Mouse (Mus musculus) MEL (cell line): ENCODE data around the gene Map2k1.

Experiments
- CTCF ChIP-seq, 3 experiments: IDR thresholded peaks in 2 of 3; conservative IDR thresholded peaks in 1 of 3; 2 replicates each; pipeline ENCODE4 v1.5.1; 2011 to 2012; ENCODE audit warnings: low read length in 3 of 3, low read depth in 2 of 3, mild to moderate bottlenecking in 2 of 3, improper control_type of control experiment in 1 of 3, inconsistent platforms in 1 of 3, mixed read lengths in 1 of 3, moderate library complexity in 1 of 3; ENCODE audit not compliant: control insufficient read depth in 1 of 3, insufficient read depth in 1 of 3, poor library complexity in 1 of 3, severe bottlenecking in 1 of 3
- GATA1 ChIP-seq: IDR thresholded peaks from 2 replicates; pipeline ENCODE4 v1.6.1; 2011; ENCODE audit warnings: low read depth, low read length, improper control_type of control experiment
- KAT2A ChIP-seq: conservative IDR thresholded peaks from 2 replicates; pipeline ENCODE4 v1.6.1; 2012; ENCODE audit warnings: low read depth, low read length, improper control_type of control experiment, inconsistent platforms
- MYB ChIP-seq: IDR thresholded peaks from 2 replicates; pipeline ENCODE4 v1.6.1; 2011; ENCODE audit warnings: mild to moderate bottlenecking, low read depth, low read length, improper control_type of control experiment
- POLR2A ChIP-seq, 2 experiments: IDR thresholded peaks; 2 replicates each; pipeline ENCODE4 v1.6.1; 2011 to 2012; ENCODE audit warnings: low read length in 2 of 2, mild to moderate bottlenecking in 2 of 2, control low read depth in 1 of 2, improper control_type of control experiment in 1 of 2, low read depth in 1 of 2, moderate library complexity in 1 of 2; ENCODE audit not compliant: control insufficient read depth in 1 of 2, insufficient read depth in 1 of 2, poor library complexity in 1 of 2
- POLR2AphosphoS2 ChIP-seq: IDR thresholded peaks from 2 replicates; pipeline ENCODE4 v1.6.1; 2011; ENCODE audit warnings: low read length, improper control_type of control experiment
- USF1 ChIP-seq: IDR thresholded peaks from 2 replicates; pipeline ENCODE4 v1.6.1; 2014; ENCODE audit warnings: low read depth, mild to moderate bottlenecking, inconsistent platforms, low read length, improper control_type of control experiment, moderate library complexity

- TF ChIP-seq USF1 (no peak), POLR2A (IDR thresholded peaks at IDR 0.05; ENCODE audit: control insufficient read depth in 1 of 2, insufficient read depth in 1 of 2, low read depth in 1 of 2, low read length in 2 of 2, poor library complexity in 1 of 2) (no peak), CTCF (IDR thresholded peaks at IDR 0.05 in 2 of 3, conservative IDR thresholded peaks at IDR 0.05 in 1 of 3; ENCODE audit: control insufficient read depth in 1 of 3, insufficient read depth in 1 of 3, low read depth in 2 of 3, low read length in 3 of 3, poor library complexity in 1 of 3, severe bottlenecking in 1 of 3) (no peak), KAT2A (no peak), MYB (no peak), GATA1 (no peak), POLR2AphosphoS2 (no peak)
Measured at GRCm38 (mm10) chr9:64202866-64203265, 50.6 kb downstream of the Map2k1 start.
